Mouse (Mus musculus): ENCODE data around the gene BC034090. TPM values are rescaled to one million over a fixed set of nuclear protein-coding genes. Genes with fewer than 3 reads are reported as not detected.
"Not testable (repeated sequence)": the region's sequence is repeated elsewhere in the genome, so short reads cannot be mapped to it uniquely, and the experiment has no call there.

BC034090 gene
- total RNA-seq, 2 experiments from 2014 or later: 9.5 to 9.7 TPM

DNA sequence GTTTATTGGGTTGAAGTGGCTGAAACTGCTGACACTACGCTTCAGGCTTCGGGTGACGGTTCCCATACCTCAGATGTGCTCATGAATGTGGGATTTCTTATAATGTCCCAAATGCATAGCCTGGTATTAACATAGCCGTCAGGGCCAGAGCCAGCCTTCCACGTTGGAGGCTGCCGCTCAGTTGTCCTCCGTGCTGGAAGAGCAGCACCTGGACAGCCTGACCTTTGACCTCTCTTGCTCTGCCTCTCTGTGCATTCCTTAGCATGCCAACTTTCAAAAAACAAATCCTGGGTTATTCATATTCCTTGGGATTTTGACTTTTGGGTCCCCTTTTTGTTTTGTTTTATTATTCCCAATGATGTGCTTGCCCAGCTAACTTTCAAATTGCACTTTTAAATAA, 41.1 kb downstream of the BC034090 start:
- intact Hi-C loops (cut with DNase I): no loop called here
- DNase-seq (ENCODE audit: low spot score in 2 of 2): no peak

DNA sequence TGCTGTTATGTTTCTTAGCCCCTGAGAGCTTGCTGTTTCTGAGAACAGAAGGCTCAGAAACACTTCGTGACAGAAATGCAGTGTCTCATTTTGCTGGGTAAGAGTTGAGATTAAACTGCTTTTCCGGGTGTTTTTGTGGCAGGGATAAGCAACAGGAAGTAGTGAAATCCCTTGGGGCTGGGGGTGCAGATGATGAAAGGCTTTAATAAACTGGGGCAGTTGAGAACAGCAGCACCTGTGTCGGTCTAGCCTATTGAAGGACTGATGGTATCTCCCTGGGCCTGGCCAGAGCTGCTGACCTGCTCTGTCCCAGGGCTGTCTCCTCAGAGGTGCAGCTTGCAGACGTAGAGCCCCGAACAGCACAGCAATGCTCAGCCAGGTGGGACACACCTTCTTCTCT, 41.8 kb downstream of the BC034090 start:
- intact Hi-C loops (cut with DNase I): no loop called here
- no peak for DNase-seq (ENCODE audit: low spot score in 2 of 2)

DNA sequence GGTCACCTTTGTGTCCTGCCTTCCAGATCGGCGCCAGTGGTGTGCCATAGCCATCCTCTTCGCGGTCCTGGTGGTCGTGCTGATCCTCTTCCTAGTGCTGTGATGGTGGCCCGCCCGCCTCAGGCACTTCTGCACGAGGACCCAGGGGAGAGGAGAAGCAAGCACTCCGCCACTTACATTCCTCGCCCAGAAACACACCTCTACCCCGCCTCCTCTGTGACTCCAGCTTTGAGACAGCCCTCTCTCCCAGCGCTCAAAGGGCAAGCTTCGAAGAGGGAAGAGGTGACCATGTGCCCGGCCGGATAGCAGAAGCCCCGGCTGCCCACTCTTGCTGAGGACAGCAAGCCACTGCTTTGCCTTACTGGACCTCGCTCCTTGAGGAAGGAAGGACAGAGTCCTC, 42.3 kb downstream of the BC034090 start:
- intact Hi-C loops (cut with DNase I): no loop called here
- DNase-seq (ENCODE audit: low spot score in 2 of 2): no peak

DNA sequence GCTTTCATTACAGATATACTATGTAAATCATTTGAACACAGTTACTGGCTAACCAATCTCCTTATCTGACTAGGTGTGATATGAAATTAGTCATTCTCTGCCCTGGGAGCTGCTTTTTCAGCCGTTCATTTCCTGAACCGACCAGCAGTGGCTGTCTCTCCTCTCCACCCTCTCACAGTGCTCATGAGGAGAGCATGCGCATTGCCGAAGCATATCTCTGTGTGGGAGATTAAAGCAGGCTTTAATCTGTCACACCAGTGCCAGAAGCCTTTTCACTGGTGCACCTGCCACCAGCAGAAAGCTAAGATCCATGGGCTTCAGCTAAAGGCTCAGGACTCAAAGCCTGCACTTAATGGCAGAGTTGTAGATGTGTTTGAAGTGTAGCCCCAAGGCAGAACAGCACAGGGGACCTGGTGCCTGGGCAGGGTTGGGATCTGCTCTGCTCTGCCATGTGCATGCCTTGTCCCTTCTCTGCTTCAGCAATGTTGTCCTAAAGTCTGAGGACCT, 42.8 kb downstream of the BC034090 start:
- intact Hi-C loops (cut with DNase I): no loop called here
- peak in 1 of 2 experiments; percentile 85 for DNase-seq (ENCODE audit: low spot score in 2 of 2)

DNA sequence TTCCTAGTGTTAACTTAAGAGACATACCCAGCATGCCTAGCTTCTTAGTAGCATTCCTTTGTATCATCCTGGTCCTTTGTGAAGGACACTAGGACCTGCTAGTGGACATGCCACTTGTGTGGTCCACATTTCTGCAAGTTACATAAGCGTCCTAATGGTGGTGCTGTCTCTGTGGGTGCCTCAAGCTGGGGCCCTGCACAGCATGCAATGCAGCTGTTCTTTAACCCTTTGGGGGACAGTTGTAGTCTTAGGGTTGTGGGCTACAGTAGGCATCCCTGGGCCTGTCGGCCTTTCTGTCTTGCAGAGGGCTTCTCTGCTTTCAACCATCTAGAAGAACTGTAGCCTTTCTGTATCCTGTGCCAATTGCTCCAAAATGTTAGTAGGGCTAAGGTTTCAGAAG, 43.3 kb downstream of the BC034090 start:
- intact Hi-C loops (cut with DNase I): no loop called here
- no peak for DNase-seq (ENCODE audit: low spot score in 2 of 2)

DNA sequence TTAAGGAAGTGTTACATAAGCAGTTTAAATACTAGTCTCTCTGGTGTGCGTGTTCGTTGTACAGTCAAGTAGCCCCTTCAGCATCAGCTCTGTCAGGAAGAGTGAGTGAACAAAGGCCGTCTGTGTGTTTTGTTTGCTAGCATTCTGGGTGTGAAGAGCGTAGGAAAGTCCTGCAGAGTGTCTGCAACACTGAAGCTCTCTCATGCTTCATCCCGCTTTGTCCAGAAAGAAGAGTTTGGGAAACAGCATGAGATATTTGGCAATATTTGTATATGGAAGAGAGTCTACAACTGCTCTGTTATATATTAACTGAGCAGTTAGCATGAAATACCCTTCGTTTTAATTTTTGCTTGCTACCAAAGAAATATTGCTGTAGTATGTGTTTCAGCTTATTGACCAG, 44.7 kb downstream of the BC034090 start:
- intact Hi-C loops (cut with DNase I): no loop called here
- DNase-seq (ENCODE audit: low spot score in 2 of 2): no peak

DNA sequence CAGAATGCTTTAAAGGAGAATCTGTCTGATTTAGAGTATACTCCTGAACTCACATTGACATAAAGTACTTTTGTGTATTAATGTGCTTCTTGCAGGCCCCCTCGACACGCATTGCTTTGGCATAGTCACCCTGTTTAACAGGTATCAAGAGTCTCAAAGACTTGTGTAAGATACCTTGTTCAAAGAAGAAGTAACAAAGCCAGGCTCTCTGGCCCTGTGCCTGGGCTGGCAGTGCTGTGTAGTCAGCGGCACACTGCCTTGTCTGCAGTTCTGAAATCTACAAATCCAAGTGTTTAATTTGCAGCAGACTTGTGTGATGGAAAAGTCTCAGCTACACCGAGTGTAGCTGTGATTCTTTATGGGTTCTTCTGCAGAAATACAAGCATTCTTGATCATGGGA, 47.6 kb downstream of the BC034090 start:
- intact Hi-C loops (cut with DNase I): no loop called here

DNA sequence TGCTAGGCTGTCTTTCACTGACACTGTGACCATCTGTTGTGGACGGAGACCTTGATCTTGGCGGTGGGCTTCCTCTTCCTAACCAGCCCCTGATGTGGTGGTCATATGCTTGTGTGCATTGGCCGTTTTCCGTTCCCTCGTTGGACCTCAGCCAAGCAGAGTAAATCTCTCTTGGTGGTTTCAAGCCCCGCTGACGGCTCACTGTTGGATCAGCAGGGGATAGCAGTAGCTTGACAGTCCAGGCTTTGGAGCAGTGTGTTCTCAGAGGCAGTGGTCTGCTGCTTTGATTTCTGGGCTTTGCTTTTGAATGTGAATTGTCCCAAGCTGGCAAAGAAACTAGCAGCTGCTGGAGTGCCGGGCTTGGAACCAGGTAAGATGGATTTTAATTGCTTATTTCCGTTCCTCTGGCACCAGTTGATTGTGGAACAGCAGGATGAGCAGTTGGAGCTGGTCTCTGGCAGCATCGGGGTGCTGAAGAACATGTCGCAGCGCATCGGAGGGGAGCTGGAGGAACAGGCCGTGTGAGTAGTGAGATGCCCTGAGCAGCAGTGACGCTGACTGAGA, 51.4 kb downstream of the BC034090 start:
- intact Hi-C loops (cut with DNase I): no loop called here
- no peak for DNase-seq (ENCODE audit: low spot score in 2 of 2)

More for the DNA sequence above, 47.6 kb downstream of the BC034090 start:
- no peak for DNase-seq (ENCODE audit: low spot score in 2 of 2)

DNA sequence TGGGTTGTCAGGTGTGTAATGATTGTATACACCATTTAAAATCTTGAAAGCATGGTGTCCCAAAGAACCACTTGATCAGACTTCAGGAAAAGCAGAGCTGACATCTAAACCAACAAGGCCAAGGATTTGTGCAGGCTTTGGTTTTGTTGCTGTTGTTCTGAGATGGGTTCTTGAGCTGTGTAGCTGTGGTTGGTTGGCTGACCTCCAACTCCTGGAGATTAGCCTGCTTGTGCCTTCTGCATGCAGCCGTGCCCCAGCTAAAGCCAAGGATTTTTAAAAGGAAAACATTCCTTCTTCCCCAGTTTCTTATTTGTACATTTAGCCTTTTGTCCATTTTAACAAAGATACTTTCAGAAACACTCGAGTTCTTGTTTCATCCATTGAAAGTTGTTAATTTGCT, 52.6 kb downstream of the BC034090 start:
- intact Hi-C loops (cut with DNase I): no loop called here
- DNase-seq (ENCODE audit: low spot score in 2 of 2): no peak

DNA sequence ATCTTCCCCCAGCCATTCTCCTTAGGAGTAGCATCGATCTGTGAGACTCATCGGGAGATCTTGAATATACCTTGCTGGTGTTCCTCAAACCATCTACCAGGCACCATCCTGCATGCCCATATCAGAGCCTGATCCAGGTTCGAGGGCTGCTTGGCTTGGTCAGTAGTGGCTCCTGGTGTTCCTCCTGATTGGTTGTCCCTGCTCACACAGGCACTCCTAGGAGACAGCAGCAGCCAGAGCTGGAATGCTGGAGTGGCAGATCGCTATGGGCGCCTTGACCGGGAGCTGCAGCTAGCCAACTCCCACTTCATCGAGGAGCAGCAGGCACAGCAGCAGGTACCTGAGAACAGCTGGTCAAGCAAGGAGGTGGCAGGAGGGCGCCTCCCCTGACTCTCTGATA, 53.0 kb downstream of the BC034090 start:
- intact Hi-C loops (cut with DNase I): no loop called here
- DNase-seq (ENCODE audit: low spot score in 2 of 2): no peak

DNA sequence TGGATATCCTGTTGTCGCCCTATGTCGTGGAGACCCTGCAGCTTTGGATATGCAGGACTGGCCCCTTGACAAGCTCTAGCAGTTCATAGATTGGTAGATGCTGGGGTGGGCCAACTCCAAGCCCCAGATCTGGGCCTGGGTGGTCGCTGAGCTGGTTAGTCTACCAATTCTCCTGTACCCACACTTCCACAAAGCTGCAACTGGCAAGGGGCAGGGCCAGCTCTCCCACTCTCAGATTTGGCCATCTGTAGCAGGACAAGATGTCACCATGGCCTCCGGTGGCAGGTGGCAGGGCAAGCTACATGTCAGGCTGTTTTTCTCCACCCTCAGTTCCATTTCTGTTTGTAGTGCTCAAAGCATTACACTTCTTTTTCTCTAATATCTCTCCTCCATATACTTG, 55.6 kb downstream of the BC034090 start:
- intact Hi-C loops (cut with DNase I): no loop called here
- DNase-seq (ENCODE audit: low spot score in 2 of 2): no peak

DNA sequence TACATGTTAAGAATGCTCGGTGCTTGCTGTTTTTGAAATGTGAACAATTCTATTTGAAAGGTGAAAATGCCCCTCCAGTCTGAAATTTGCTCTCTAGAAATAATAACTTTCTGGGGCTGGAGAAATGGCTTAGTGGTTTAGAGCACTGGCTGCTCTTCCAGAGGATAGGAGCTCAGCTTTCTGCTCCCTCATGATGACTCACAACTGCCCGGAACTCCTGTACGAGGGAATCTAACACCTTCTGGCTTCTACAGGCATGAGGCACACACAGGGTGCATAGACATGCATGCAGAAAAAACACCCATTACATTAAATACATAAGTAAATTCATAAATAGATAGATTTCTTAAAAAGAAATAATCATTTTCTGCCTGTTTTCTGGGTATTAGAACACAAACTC, 60.1 kb downstream of the BC034090 start:
- no peak for DNase-seq (ENCODE audit: low spot score in 2 of 2)
- intact Hi-C loops (cut with DNase I): no loop called here

DNA sequence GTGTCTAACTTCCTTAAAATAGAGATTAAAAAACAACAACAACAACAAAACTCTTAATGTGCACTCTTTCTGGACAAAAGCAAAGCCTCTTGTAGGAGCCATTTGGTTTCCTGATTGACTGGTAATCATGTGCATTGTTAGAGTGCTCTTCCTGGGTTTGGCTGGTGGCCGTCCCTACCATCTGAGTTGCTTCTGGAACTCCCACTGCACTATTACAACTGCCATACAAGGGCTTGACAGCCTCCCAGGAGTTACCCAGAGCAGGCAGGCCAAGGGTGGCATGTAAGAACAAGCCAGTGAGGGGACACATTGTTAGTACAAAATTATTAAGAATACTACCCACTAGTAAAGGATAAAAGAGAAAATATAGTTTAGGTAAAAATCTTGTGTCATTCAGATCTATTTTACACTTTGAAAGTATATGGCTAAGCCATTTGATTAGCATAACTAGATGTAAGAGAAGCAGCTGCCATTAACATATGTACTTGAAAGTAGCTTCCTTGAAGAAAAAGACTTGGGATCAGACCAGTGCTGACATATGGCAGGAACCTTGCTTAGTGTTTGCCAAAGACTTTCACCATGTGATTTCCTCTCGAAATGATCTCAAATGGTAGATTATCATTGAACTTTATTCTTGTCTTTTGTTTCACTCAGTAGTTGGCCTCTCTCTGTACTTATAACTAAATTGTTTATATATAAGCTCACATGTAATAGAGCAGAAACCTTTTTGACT, 65.9 kb downstream of the BC034090 start:
- intact Hi-C loops (cut with DNase I): no loop called here
- DNase-seq (ENCODE audit: low spot score in 2 of 2): no peak

DNA sequence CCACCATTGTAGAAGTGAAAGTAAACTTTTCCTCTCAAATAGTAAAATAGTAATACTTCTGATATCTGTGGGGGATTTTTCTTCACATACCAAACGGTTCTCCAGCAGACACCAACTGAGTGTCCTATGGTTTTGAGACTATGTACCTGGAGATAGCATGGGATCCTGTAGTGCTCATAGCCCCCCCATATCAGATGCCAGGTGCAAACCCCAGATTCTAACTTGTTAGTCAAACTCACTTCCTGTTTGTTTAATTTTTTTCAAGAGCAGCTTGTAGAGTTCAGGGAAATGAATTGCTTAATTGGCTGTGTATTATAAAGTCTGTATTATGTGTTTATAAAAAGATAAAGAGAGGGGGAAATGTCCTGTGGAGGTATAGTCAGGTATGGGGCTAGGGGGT, 69.8 kb downstream of the BC034090 start:
- intact Hi-C loops (cut with DNase I): no loop called here
- DNase-seq (ENCODE audit: low spot score in 2 of 2): no peak

DNA sequence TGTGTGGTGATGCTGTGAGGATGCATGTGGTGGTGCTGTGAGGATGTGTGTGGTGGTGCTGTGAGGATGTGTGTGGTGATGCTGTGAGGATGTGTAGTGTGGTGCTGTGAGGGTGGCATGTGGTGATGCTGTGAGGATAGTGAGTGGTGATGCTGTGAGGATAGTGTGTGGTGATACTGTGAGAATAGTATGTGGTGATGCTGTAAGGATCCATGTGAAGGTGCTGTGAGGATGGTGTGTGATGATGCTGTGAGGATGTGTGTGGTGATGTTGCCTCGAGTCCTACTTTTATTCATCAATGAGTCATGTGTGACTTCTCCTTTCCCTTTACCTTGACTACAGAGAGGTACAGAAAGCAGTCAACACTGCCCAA, 70.6 kb downstream of the BC034090 start:
- DNase-seq (ENCODE audit: low spot score in 2 of 2); intact Hi-C loops (cut with DNase I): not testable (repeated sequence)

DNA sequence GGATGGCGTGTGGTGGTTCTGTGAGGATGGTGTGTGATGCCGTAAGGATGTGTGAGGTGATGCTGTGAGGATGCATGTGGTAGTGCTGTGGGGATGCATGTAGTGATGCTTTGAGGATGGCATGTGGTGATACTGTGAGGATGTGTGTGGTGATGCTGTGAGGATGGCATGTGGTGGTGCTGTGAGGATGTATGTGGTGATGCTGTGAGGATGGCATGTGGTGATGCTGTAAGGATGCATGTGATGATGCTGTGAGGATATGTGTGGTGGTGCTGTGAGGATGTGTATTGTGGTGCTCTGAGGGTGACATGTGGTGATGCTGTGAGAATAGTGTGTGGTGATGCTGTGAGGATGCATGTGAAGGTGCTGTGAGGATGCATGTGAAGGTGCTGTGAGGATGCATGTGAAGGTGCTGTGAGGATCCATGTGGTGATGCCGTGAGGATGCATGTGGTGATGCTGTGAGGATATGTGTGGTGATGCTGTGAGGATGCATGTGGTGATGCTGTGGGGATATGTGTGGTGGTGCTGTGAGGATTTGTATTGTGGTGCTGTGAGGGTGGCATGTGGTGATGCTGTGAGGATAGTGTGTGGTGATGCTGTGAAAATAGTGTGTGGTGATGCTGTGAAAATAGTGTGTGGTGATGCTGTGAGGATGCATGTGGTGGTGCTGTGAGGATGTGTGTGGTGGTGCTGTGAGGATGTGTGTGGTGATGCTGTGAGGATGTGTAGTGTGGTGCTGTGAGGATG, 71.2 kb downstream of the BC034090 start:
- intact Hi-C loops (cut with DNase I): no loop called here
- no peak for DNase-seq (ENCODE audit: low spot score in 2 of 2)

DNA sequence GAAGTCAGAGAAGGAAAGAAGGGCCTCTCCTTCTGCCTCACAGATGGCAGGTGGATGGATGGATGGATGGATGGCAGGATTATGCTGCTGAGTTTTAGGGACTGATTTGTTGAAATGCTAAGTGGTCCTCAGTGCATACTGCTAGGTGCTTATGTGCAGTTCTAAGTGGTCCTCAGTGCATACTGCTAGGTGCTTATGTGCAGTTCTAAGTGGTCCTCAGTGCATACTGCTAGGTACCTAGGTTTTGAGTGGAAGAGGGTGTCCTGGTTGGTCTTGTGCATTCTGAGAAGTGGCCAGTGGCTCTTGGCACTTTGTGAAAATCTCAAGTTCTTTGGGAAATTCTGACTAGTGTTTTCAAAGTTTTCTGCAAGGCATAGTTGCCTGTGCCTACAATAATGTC, 74.3 kb downstream of the BC034090 start:
- intact Hi-C loops (cut with DNase I): no loop called here
- DNase-seq (ENCODE audit: low spot score in 2 of 2): no peak

DNA sequence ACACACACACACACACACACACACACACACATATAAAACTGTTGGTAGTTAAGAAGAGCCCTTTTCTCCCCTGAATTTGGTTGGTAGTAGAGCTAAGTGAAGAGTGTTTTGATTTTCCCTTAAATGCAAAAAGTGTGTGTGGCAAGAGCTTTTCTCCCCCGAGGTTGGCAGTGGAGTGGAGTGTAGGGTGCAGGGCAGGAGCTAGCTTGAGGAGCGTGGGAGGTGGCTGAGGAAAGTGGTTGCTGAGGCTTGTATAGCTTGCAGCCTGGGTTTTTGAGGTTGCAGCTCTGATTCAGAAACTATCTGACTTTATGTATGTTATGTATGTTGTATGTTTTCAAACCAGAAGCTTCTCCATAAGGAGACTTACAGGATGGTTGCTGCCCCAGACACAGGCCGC, 76.8 kb downstream of the BC034090 start:
- peak in 1 of 2 experiments; percentile 60 for DNase-seq (ENCODE audit: low spot score in 2 of 2)
- intact Hi-C loops (cut with DNase I): no loop called here

Data from left cerebral cortex, postnatal 25 days (tissue).